ENCODE assay signal across 13 mouse cellular contexts in genomic region chr6:47333016-47333415, GRCm38 (mm10).
DNase-seq lines count a peak whose midpoint lies in the region; ATAC-seq and TF ChIP-seq lines count a peak whose summit lies in the region.
"Had no signal": no experiment of that assay in that cellular context is flagged by ENCODE, and none has a peak within 500 bp of the region (broad histone marks: within the 10 kb centered on the region; RNA-seq: fewer than 3 reads in every experiment).

No protein-coding gene starts in this region.

- H3K4me3 ChIP-seq in heart, embryonic 13.5 days = peak overlapping the region; percentile 13; the same call in 1 of the 2 replicates
- H3K4me3 ChIP-seq in lung, postnatal 0 days (ENCODE audit: low read depth, low read length) = no peak overlapping the region
- H3K4me3 ChIP-seq in stomach, embryonic 16.5 days (replicated peaks; ENCODE audit: low read length) = no peak overlapping the region
- H3K4me3 ChIP-seq in hindbrain, embryonic 11.5 days (ENCODE audit: low read depth, low read length) = no peak overlapping the region

- peaks cover 16% of the 10 kb centered on the region for H3K4me1 ChIP-seq in heart, embryonic 13.5 days
- H3K4me1 ChIP-seq in lung, postnatal 0 days (ENCODE audit: insufficient read depth, low read depth, low read length) = no peaks in the 10 kb centered on the region
- no peaks in the 10 kb centered on the region for H3K4me1 ChIP-seq in stomach, embryonic 16.5 days (ENCODE audit: control insufficient read depth, insufficient read depth, low read length)
- H3K4me1 ChIP-seq in hindbrain, embryonic 11.5 days (replicated peaks; ENCODE audit: control insufficient read depth, insufficient read depth, low read length) = no peaks in the 10 kb centered on the region

- H3K9ac ChIP-seq in heart, embryonic 13.5 days = no peak overlapping the region
- no peak overlapping the region for H3K9ac ChIP-seq in lung, postnatal 0 days (replicated peaks; ENCODE audit: low read depth)
- 0 out of 2 replicates have a peak overlapping the region, but pooled peaks have one; percentile 6 for H3K9ac ChIP-seq in stomach, embryonic 16.5 days (ENCODE audit: low read length)
- no peak overlapping the region for H3K9ac ChIP-seq in hindbrain, embryonic 11.5 days (ENCODE audit: low read depth, low read length)
- H3K9ac ChIP-seq: liver, embryonic 14.5 days had no signal

- ATAC-seq in heart, embryonic 13.5 days (ENCODE audit: extremely low read depth, insufficient number of reproducible peaks, low FRiP score, low TSS enrichment) = no peak; the same call in 1 of the 2 replicates
- peak; percentile 71 for ATAC-seq in lung, postnatal 0 days
- peak; percentile 87 for ATAC-seq in stomach, embryonic 16.5 days (ENCODE audit: insufficient read depth, low FRiP score)
- no peak for ATAC-seq in hindbrain, embryonic 11.5 days (ENCODE audit: low FRiP score)

- H3K36me3 ChIP-seq in heart, embryonic 13.5 days = no peaks in the 10 kb centered on the region
- no peaks in the 10 kb centered on the region for H3K36me3 ChIP-seq in lung, postnatal 0 days (ENCODE audit: insufficient read depth, low read length)
- no peaks in the 10 kb centered on the region for H3K36me3 ChIP-seq in stomach, embryonic 16.5 days (ENCODE audit: control insufficient read depth, insufficient read depth, low read length)
- H3K36me3 ChIP-seq in hindbrain, embryonic 11.5 days (ENCODE audit: control insufficient read depth, insufficient read depth, low read length) = no peaks in the 10 kb centered on the region

- TF ChIP-seq CTCF in lung, postnatal 0 days (IDR thresholded peaks at IDR 0.05) = no peak

- H3K4me2 ChIP-seq in heart, embryonic 13.5 days = peak overlapping the region; percentile 49
- H3K4me2 ChIP-seq in lung, postnatal 0 days (replicated peaks; ENCODE audit: low read depth, low read length) = no peak overlapping the region
- H3K4me2 ChIP-seq in stomach, embryonic 16.5 days (ENCODE audit: low read depth, low read length) = no peak overlapping the region
- H3K4me2 ChIP-seq in hindbrain, embryonic 11.5 days (replicated peaks; ENCODE audit: low read depth, low read length) = no peak overlapping the region

- no peak for TF ChIP-seq EP300 in lung, postnatal 0 days (IDR thresholded peaks at IDR 0.05)

- WGBS in heart, embryonic 13.5 days = 20% methylated on average over 4 of the region's 4 CpGs
- WGBS in lung, postnatal 0 days = 21% methylated on average over 4 of the region's 4 CpGs
- WGBS in stomach, embryonic 16.5 days = 46% methylated on average over 4 of the region's 4 CpGs
- WGBS in hindbrain, embryonic 11.5 days = 52% methylated on average over 4 of the region's 4 CpGs

- no peaks in the 10 kb centered on the region for H3K9me3 ChIP-seq in heart, embryonic 13.5 days
- no peaks in the 10 kb centered on the region for H3K9me3 ChIP-seq in lung, postnatal 0 days (ENCODE audit: low read length)
- no peaks in the 10 kb centered on the region for H3K9me3 ChIP-seq in stomach, embryonic 16.5 days (replicated peaks; ENCODE audit: control insufficient read depth, low read length)
- no peaks in the 10 kb centered on the region for H3K9me3 ChIP-seq in hindbrain, embryonic 11.5 days (ENCODE audit: control insufficient read depth, low read length)

- DNase-seq in adrenal gland, postnatal 14 days = peak; percentile 29
- no peak for DNase-seq in adrenal gland, postnatal 25 days
- DNase-seq in heart, adult 11 months = no peak
- DNase-seq in lung, postnatal 0 days (ENCODE audit: low spot score) = peak; percentile 68
- DNase-seq in lung, postnatal 36 days = no peak
- no peak for DNase-seq in hindbrain, embryonic 11.5 days (ENCODE audit: low spot score)
- DNase-seq: B cell, adult 2 months; gastrocnemius, postnatal 36 days; kidney, adult 2 months; midbrain, embryonic 14.5 days had no signal

- H3K27ac ChIP-seq in heart, embryonic 13.5 days (replicated peaks) = peak overlapping the region; percentile 34; the same call in 1 of the 2 replicates
- no peak overlapping the region for H3K27ac ChIP-seq in lung, postnatal 0 days (ENCODE audit: low read length)
- no peak overlapping the region for H3K27ac ChIP-seq in stomach, embryonic 16.5 days (ENCODE audit: low read length)
- H3K27ac ChIP-seq in hindbrain, embryonic 11.5 days (ENCODE audit: low read depth, low read length) = no peak overlapping the region
- H3K27ac ChIP-seq: liver, embryonic 14.5 days had no signal

- H3K27me3 ChIP-seq in heart, embryonic 13.5 days (replicated peaks) = no peaks in the 10 kb centered on the region
- no peaks in the 10 kb centered on the region for H3K27me3 ChIP-seq in lung, postnatal 0 days (replicated peaks; ENCODE audit: insufficient read depth, low read length)
- H3K27me3 ChIP-seq in stomach, embryonic 16.5 days (ENCODE audit: control insufficient read depth, insufficient read depth, low read length) = no peaks in the 10 kb centered on the region
- no peaks in the 10 kb centered on the region for H3K27me3 ChIP-seq in hindbrain, embryonic 11.5 days (ENCODE audit: control insufficient read depth, insufficient read depth, low read length)

Comparison
In these comparisons a context has a peak if more than half of its experiments do, and no peak if none do; other contexts are left out.
1. DNase-seq: peak in adrenal gland, postnatal 14 days (single experiment) and lung, postnatal 0 days (single experiment); none in adrenal gland, postnatal 25 days (single experiment), heart, adult 11 months (single experiment), lung, postnatal 36 days (single experiment) and hindbrain, embryonic 11.5 days (single experiment).
2. ATAC-seq: peak in lung, postnatal 0 days (single experiment) and stomach, embryonic 16.5 days (single experiment); none in heart, embryonic 13.5 days (single experiment) and hindbrain, embryonic 11.5 days (single experiment).